Mouse (Mus musculus): ENCODE measurements around the gene Nrros. TPM values are rescaled to one million over a fixed set of nuclear protein-coding genes. Genes with fewer than 3 reads are reported as not detected.

The Nrros gene
- 1 to 10 TPM; 7.9 to 8.9 TPM for total RNA-seq (2021)

DNA sequence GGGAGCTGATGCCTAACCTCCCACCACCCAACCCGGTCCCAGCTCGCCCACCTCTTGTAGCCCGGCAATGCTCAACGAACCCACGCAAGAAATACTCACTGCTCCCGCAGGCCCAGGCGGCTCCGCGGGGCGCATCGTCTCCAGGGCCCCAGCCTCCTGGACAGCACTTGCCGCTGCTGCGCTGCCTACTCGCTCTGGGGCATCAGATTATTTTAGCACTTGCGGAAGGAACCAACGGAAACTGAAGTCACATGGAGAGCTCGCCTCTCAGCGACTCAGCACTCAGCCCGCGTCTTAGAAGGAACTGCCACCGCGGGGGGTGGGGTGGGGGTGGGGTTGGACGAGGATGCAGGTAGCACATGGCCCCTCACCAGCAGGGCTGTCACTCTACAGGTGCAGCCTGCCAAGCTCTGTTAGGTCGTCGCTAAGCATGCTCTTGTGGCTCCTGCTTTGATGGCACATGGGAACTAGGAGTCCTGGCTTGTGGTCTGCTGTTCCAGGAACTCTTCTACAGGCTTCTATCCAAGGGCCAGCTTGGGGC, at the start of gene Nrros:
TSS of gene Nrros (minus strand) at position 314 of the 541 bp plus-strand sequence.
- intact Hi-C loops (cut with DNase I) = loop anchor here (10.0 kb wide), 1 partner anchor 49 kb away; no protein-coding TSS in a partner anchor
- peak; percentile 71 to 84 for DNase-seq (ENCODE audit: low spot score in 2 of 2)

DNA sequence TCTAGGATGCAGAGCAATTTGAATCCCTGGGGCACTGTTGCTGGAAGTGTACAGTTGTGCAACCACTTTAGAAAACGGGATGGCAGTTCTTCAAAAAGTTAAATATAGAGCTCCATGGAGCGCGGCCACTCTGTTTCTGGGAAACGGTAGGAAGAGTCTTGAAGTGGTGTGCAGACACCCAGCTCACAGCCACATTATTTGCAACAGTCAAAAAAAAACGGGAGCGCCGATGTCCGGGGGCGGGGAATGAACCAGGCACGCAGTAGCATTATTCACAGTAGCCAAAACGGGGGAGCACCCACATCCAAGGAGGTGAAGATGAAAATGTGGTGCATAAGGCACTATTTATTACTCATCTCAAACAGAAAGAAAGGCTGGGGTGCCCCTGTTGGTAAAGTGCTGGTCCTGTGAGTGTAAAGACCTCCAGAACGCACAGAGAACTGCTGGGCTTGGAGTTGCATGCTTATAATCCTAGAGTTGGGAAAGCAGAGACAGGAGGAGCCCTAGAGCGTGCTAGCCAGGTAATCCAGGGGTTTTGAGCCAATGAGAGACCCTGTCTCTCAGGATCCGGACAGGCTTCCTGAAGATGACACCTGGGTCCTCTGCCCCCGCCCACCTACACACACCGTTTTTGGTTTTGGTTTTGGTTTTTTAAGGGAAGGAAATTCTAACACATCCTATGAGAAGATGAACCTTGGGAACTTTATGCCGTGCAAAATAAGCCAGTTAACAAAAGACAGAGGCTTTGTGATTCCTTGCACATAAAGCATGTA, 49.6 kb upstream of the Nrros start:
- intact Hi-C loops (cut with DNase I) = loop anchor here (10.0 kb wide), 1 partner anchor 50 kb away; the partner anchor contains the start of gene Nrros
- DNase-seq (ENCODE audit: low spot score in 2 of 2) = peak; percentile 26 to 90

DNA sequence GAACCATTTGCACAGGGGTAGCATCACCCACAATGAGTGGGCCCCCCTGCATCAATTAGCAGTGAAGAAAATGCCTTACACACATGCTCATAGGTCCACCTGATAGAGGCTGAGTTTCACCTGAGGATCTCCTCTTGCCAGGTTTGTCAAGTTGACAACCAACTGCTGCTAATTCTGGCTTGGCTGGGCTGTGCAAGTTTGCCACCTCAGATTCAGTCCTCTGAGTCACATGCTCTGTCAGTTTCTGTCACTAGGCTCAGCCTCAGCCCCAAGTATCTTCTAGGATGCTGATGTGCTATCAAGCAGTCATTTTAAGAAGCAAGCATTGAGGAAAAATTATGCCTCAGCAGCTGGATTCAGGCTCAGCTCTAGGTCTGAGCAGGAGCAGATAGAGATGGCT, 48.8 kb upstream of the Nrros start:
- intact Hi-C loops (cut with DNase I) = loop anchor here (10.0 kb wide), 1 partner anchor 49 kb away; the partner anchor contains the start of gene Nrros
- DNase-seq (ENCODE audit: low spot score in 2 of 2) = peak in 1 of 2 experiments; percentile 70

DNA sequence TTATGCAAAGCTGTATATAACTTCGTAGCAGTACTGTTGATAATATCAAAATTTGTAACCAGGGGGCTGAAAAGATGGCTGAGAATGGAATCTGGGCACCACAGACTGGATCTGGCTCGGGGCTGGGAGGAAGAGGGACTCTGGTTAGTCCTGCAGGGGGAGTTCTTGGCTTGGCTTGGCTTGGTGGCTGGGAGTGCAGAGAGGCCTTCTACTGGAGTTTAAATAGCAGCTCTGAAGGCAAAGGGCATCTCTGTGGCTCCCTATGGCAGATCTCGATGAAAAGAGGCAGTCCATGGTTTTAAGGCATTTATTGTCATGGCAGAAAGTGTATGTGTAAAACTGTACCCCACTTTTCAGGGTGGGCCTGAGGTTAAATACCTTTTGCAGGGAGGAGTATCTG, 39.5 kb upstream of the Nrros start:
- intact Hi-C loops (cut with DNase I) = loop anchor here (5.0 kb wide), 1 partner anchor 88 kb away; no protein-coding TSS in a partner anchor
- no peak for DNase-seq (ENCODE audit: low spot score in 2 of 2)

DNA sequence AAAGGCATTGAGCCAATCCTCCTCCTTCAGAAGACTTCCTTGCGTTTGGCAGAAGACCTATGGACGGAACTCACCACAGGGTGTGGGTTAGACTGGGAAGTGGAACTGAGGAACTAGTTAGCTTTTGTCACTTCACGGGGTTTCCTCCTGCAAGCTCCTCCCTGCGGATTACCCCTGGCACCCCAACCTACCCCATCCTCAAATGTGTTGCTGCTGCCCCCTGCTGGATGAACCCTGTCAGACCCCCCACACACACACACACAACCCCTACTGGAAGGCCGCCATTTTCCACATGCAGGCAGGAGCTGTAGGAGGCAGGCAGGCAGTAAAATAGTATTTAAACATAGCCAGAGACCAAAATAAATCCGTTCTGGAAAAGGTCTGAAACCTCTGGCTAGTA, 37.3 kb upstream of the Nrros start:
- DNase-seq (ENCODE audit: low spot score in 2 of 2) = peak; percentile 39 to 43
- intact Hi-C loops (cut with DNase I) = loop anchor here (5.0 kb wide), 1 partner anchor 85 kb away; no protein-coding TSS in a partner anchor

DNA sequence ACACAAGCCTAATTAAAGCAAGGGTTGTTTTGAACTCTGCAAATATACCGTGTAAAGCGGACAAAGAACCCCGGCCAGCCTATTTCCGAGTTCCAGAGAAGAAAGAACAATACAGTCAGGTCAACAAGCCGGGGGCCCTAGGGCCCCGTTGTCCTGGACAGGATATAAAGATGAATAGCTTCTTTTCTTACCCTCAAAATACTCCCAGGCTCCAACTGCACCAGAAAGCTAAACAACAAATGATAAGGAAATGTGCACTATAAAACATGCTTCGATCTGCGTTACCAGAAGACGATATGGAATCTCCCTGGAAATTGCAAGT, 35.6 kb upstream of the Nrros start:
- intact Hi-C loops (cut with DNase I) = loop anchor here (5.0 kb wide), 1 partner anchor 84 kb away; no protein-coding TSS in a partner anchor
- no peak for DNase-seq (ENCODE audit: low spot score in 2 of 2)

DNA sequence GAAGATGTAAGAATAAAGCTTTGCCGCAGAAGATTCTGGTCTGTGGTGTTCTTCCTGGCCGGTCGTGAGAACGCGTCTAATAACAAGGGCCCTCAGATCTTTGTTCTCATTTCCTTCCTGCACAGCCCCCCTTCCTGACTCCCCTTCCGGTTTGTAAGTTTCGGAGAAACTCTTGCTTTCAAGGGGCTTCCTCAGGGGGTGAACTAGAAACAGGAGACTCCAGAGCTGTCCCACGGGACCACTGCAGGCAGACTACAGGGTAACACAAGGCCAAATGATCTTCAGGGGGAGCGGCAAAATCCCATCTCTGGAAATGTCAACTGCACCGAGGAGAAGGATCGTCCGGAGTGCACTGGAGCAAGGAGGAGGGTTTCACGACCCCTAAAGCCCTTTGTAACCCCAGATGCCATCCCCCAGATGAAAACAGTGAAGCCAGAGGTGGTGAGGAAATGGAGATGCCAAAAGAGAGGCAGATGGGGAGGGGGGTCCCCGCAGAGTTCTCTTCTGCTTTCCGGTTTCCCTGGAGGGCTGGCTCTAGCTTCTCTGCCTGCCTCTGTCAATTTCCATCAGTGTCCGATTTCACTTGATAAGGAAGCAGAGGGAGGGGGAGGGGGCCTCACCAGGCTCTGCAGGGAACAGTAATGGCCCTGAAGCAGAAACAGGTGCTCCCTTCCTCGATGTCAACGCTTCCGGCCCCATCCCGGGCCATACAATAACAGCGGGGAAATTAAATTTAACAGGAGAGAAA, 35.0 kb upstream of the Nrros start:
- intact Hi-C loops (cut with DNase I) = loop anchor here (5.0 kb wide), 1 partner anchor 83 kb away; no protein-coding TSS in a partner anchor
- DNase-seq (ENCODE audit: low spot score in 2 of 2) = no peak

DNA sequence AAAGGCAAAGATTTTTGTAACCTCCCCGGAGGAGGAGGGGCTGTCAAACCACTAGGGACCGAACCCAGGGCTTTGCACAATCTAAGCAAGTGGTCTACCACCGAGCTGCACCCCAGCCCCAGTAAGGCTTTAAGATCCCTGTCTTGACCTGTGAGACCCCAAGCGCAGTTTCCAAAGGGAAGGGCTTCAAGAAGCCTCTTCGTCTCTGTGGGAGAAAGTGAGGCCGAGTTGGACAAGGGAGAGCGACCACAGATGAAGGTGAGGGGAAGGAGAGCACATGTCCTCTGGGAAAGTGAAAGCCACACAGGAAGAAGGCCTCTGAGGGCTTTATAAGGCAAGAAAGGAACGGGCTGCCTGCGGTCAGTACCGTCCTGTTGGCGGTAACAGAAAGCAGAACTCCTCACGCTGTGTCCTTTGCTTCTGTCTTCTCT, 24.6 kb upstream of the Nrros start:
- DNase-seq (ENCODE audit: low spot score in 2 of 2) = peak in 1 of 2 experiments; percentile 22
- intact Hi-C loops (cut with DNase I) = no loop called here

DNA sequence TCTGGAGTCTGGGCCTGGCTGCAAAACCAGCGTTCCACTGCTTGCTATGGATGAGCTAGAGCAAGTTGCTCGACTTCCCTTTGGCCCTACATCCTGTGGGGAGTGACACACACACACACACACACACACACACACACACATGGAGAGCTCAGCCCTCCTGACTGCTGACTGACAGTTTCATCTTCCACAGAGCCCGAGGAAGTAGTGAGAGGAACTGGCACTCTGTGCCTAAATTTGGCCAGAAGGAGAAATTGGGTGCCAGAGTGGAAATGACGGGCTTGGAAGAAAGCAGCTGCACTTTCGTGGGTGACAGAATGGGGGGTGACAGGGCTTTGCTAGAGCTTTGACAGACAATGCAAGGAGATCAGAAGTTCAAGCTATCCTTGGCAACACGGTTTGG, 23.7 kb upstream of the Nrros start:
- DNase-seq (ENCODE audit: low spot score in 2 of 2) = peak; percentile 35 to 64
- intact Hi-C loops (cut with DNase I) = no loop called here

DNA sequence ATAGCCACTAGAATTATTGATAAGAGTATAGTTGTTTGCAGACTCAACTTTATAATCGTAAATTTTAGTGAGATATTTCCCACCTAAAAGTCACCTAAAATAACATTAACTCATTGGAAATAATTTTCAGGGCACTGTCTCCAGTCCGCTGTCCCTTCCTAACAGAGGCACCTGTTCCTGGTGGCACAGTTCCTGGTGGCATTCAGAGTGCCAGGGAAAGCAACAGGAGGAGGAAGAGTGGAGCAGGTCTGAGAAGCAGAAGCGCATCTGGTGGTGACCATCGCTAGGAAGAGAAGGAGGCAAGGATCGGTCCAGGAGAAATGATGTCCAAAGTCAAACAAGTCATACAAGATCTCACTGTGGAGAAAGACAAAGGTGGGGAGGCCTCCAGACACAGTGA, 20.7 kb upstream of the Nrros start:
- intact Hi-C loops (cut with DNase I) = no loop called here
- no peak for DNase-seq (ENCODE audit: low spot score in 2 of 2)

DNA sequence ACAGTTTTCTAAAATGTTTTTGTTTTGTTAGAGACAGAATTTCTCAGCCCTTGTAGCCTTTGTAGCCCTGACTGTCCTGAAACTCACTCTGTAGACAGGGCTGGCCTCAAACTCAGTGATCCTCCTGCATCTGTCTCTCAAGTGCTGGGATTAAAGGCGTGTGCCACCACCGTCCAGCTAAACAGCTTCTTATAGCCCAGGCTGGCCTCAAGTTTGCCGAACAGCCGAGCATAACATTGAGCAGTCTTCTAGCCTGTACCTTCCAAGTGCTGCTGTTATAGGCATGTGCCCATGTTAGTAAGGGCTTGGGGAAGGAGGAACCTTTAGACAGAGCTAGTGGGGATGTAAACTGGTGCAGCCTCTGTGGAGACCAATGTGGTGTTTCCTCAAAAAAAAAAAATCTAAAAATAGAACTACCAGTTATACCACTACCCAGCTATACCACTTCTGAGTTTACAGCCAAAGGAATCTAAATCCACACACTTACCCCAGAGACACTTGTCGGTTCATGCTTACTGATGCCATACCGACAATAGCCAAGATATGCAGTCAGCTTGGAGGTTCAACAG, 14.0 kb upstream of the Nrros start, which contains the start of gene Bex6:
TSS of gene Bex6 (plus strand) at position 491 of the 569 bp plus-strand sequence.
- intact Hi-C loops (cut with DNase I) = no loop called here
- DNase-seq (ENCODE audit: low spot score in 2 of 2) = no peak

DNA sequence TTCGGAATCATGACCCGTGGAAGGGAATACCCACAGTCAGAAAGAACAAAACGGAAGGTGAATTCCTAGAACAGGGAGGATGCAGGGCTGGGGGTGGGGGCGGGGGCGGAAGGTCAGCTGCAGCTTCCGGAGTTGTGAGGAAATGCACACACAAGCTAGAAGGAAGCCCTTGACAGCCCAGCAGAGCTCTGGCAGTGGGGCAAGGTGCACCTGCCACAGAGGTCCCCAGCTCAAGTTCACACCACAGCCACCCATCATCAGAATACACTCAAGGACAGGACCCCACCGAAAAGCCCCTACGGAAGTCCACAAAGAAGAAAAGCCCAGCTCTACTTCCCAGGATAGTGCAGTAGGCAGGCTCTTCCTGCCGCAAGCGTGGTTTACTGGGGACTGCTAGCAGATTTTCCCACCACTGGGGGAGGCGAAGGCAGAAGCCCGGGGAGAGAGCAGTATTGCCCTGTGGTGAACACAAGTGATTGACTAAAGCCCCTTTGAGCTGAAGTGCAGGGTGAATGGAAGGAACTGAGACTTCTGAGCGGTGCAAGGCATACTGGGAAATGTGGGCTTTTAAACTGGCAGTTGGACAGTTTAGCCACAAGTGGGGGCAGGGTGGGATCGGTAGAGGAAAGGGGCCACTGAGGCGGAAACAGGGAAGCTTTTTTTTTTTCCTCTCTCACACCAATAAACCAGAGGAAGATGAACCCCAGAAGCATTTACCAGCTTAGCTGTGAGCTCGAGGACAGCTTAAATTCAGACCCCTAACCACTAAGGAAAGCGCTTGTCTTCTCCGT, 11.7 kb upstream of the Nrros start:
- peak in 1 of 2 experiments; percentile 24 for DNase-seq (ENCODE audit: low spot score in 2 of 2)
- intact Hi-C loops (cut with DNase I) = no loop called here

DNA sequence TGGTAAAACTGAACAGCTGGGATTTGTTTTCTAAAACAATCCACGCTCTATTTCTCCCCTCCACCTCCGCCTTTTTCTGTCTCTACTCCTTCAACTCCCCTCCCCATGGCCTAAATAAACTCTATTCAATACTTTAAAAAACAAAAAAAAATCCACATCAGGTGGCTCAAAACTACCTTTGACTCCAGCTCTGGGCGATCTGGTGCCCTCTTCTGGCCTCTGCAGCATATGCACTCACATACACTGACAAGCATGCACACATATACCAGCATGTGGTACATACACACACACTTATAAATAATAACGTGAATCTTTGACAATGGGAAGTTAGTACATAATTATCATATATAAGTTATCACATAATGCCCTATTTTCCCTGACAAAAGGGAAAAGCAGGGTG, 9.6 kb upstream of the Nrros start:
- no peak for DNase-seq (ENCODE audit: low spot score in 2 of 2)
- intact Hi-C loops (cut with DNase I) = no loop called here

DNA sequence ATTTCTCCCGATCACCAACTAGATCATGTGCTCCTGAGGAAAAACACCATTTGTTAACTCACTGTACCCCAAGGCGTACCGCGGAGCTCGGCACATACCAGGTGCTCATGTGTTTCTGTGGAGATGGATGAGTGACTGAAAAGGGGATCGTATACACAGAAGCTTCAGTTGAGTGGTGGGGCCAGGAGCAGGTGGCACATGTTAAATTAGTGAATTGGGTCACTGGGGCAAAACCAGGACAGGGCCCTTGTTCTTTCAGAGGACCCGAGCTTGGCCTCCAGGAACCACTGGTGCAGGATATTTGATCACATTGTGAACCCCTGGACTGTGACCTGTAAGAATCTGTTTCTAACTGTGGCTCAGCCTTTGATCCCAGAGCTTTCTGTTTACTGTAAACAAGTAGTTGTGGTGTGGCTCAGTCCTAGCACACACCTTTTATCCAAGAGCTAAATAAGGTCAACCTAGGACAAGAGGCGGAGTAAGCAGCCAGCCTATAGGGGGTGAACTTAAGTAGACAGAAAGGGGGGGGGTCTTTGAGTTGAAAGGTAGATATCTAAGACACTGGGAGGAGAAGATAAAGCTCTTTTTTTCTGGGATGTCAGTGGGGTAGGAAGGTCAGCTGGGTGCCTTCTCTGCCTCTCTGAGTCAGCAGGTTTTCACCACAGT, 9.1 kb upstream of the Nrros start:
- intact Hi-C loops (cut with DNase I) = no loop called here
- DNase-seq (ENCODE audit: low spot score in 2 of 2) = no peak

DNA sequence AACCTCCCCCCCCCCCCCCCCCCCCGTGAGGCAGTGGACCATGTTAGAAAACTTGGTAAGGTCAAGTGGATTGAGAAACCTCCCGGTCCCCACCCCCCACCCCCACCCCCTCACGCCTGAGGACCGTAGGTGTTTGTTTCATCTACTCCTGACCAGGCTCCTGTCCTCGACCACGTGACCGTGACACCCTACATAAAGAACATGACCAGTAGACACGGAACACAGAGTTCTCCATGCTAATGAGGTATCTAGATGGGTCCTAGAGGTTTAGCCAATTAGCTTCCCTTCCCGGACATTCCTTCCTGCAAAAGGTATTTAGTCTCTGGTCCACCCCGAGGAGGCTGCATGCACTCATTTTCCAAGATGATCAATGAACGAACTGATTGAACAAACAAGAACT, 8.0 kb upstream of the Nrros start:
- DNase-seq (ENCODE audit: low spot score in 2 of 2) = no peak
- intact Hi-C loops (cut with DNase I) = no loop called here

DNA sequence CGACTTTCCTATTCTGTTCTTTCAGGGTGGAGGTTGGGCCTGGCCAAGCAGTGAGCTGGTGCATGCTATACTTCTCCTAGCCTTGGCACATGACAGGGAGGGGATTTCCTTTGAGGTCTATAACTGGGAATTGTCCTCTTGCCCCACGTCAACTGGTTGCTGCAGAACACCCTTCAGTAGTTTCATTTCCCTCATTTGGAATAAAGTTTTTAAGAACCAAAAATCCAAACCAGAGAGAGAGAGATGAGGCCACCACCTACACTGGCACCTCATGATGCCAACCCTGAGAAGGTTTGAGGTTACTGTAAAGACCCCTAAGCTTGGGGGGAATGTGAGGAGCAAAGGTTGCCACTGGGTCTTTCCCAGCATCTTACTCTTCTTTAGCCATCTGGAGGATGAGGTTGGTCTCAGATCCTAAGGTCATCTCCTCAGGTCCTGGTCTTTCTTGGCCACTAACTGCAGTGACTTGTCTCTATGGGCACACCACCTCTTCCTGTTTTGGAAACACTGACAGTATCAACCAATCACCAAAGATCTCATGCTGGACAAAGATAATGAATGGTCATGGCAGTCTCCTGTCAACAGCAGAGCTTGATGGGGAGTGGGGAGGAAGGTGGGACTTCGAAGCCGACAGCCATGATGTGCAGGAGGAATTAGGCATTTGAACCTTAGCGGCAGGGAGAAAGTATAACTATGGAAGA, 5.8 kb upstream of the Nrros start:
- DNase-seq (ENCODE audit: low spot score in 2 of 2) = no peak

DNA sequence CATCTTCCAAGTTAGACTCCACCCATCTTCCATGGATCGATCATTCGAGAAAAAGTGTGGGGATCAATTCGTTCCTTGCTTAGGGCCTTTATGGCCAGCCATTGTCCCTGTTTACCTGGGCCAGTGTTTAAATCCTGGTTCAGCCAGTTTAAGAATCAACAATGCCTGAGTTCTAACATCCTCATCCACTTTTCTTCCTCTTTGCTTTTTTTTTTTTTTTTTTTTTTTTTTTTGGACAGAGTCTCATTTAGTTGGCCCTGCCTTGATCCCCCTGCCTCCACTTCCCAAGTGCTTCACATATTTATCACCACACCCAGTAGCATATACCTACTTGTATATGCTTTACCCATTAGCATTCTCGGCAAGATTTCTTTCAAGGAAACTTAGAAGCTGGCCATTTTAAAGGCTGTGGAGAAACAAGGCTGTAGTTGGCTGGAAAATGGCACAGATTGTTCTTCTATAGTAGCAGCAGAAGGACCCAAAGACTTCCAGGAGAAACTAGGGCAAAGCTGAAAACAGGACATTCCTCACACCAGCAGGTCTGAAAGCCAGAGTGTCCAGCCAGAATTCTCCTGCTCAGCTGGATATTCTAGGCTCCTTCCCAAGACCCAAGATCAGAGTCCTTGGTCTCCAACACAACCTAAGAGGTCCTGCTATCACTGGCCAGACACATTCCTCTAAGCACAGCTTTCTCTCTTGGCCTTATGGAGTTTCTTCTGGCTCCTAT, 2.6 kb upstream of the Nrros start:
- DNase-seq (ENCODE audit: low spot score in 2 of 2) = peak in 1 of 2 experiments; percentile 77
- intact Hi-C loops (cut with DNase I) = loop anchor here (10.0 kb wide), 1 partner anchor 47 kb away; no protein-coding TSS in a partner anchor

More for the DNA sequence above, 5.8 kb upstream of the Nrros start:
- intact Hi-C loops (cut with DNase I) = no loop called here
